Mouse (Mus musculus) midbrain, embryonic 14.5 days (tissue): ENCODE data around the gene Cacna2d1. TPM values are rescaled to one million over a fixed set of nuclear protein-coding genes. Genes with fewer than 3 reads are reported as not detected.

ENCODE experiments used
- ATAC-seq: fragments of 200-750 bp; cut with Nextera tagmentation; 2 replicates; pipeline ENCODE4 v1.8.0; 2017; ENCODE audit warnings: moderate number of reproducible peaks, moderate library complexity; ENCODE audit not compliant: low FRiP score, low TSS enrichment
- DNase-seq: peaks from one replicate; pipeline ENCODE4 v3.0.0-alpha.2; 2015
- H3K27ac ChIP-seq: fragments of 300-500 bp; sonication (generic); replicated peaks from 2 replicates; pipeline ENCODE4 v1.5.1; 2014; ENCODE audit warnings: mild to moderate bottlenecking, low read depth, low read length, moderate library complexity
- H3K27me3 ChIP-seq: fragments of 300-500 bp; sonication (generic); 2 replicates; pipeline ENCODE4 v1.6.1; 2014; ENCODE audit warnings: low read length, control low read depth, mixed read lengths; ENCODE audit not compliant: control insufficient read depth, insufficient read depth
- H3K36me3 ChIP-seq: fragments of 300-500 bp; sonication (generic); 2 replicates; pipeline ENCODE4 v1.6.1; 2014; ENCODE audit warnings: low read length, control low read depth; ENCODE audit not compliant: control insufficient read depth, insufficient read depth
- H3K4me1 ChIP-seq: fragments of 300-500 bp; sonication (generic); 2 replicates; pipeline ENCODE4 v1.6.1; 2014; ENCODE audit warnings: mild to moderate bottlenecking, antibody characterized with exemption, low read length, control low read depth; ENCODE audit not compliant: control insufficient read depth, insufficient read depth
- H3K4me2 ChIP-seq: fragments of 300-500 bp; sonication (generic); 2 replicates; pipeline ENCODE4 v1.6.1; 2014; ENCODE audit warnings: mild to moderate bottlenecking, low read length, moderate library complexity
- H3K4me3 ChIP-seq: fragments of 300-500 bp; sonication (generic); replicated peaks from 2 replicates; pipeline ENCODE4 v1.5.1; 2014; ENCODE audit warnings: low read depth, low read length
- H3K9ac ChIP-seq: fragments of 300-500 bp; sonication (generic); replicated peaks from 2 replicates; pipeline ENCODE4 v1.6.1; 2014; ENCODE audit warnings: mild to moderate bottlenecking, low read length, moderate library complexity
- H3K9me3 ChIP-seq: fragments of 300-500 bp; sonication (generic); 2 replicates; pipeline ENCODE4 v1.6.1; 2016; ENCODE audit warnings: low read length, control low read depth, mixed read lengths; ENCODE audit not compliant: control insufficient read depth
- WGBS: fragments of 180-500 bp; shearing (Covaris S2); extraction: QIAGEN DNeasy Blood & Tissue Kit; methylation state at CpG from one replicate; pipeline ENCODE4 v1.1.7; 2014; 5-methylcytosine and 5-hydroxymethylcytosine counted together
- polyA plus RNA-seq: library from polyadenylated mRNA; unstranded; fragments of >200 nt; fragmentation: Nextera tagmentation; extraction: Ambion mirVana; gene quantifications from 2 replicates; pipeline ENCODE4 v1.2.1, GENCODE M21; 2014

Cacna2d1 gene
- polyA plus RNA-seq, 1 experiment from 2014 or later = 52.9 TPM

GRCm38 (mm10) chr5:15935234-15935728, 790 bp downstream of the Cacna2d1 start:
- Histone ChIP-seq H3K4me2 (peak overlapping the region; percentile 73), H3K36me3 (no peaks in the 10 kb centered on the region), H3K9me3 (no peaks in the 10 kb centered on the region), H3K4me1 (no peaks in the 10 kb centered on the region), H3K9ac (peak overlapping the region; percentile 93), H3K4me3 (peak overlapping the region; percentile 60), H3K27ac (peak overlapping the region; percentile 98), H3K27me3 (peaks cover 23% of the 10 kb centered on the region)
- DNase-seq (peak; percentile 63), ATAC-seq (peak; percentile 18; the same call in 1 of the 2 replicates)
- under 1% methylated on average over 27 of the region's 27 CpGs for WGBS

GRCm38 (mm10) chr5:15935831-15936710, 1.6 kb downstream of the Cacna2d1 start:
- H3K4me1 ChIP-seq = no peaks in the 10 kb centered on the region
- H3K27me3 ChIP-seq = peaks cover 22% of the 10 kb centered on the region; the same call in 1 of the 2 replicates
- ATAC-seq (no peak), DNase-seq (peak; percentile 66)
- peak overlapping the region; percentile 73 for H3K4me2 ChIP-seq
- 20% methylated on average over 14 of the region's 14 CpGs for WGBS
- no peaks in the 10 kb centered on the region for H3K9me3 ChIP-seq
- H3K9ac ChIP-seq = peak overlapping the region; percentile 93
- peak overlapping the region; percentile 60 for H3K4me3 ChIP-seq
- H3K36me3 ChIP-seq = no peaks in the 10 kb centered on the region
- peak overlapping the region; percentile 98 for H3K27ac ChIP-seq

- peak overlapping the region; percentile 40 for H3K4me2 ChIP-seq
- ATAC-seq = no peak
- 38% methylated on average over 6 of the region's 6 CpGs for WGBS
Observed at GRCm38 (mm10) chr5:15941191-15941725, 6.8 kb downstream of the Cacna2d1 start.

GRCm38 (mm10) chr5:15942051-15942450, 7.6 kb downstream of the Cacna2d1 start:
- H3K4me1 ChIP-seq = no peaks in the 10 kb centered on the region
- no peak overlapping the region for H3K4me2 ChIP-seq
- 84% methylated on average over 4 of the region's 4 CpGs for WGBS
- ATAC-seq (no peak), DNase-seq (no peak)
- H3K27ac ChIP-seq = no peak overlapping the region
- H3K9ac ChIP-seq = no peak overlapping the region
- H3K4me3 ChIP-seq = no peak overlapping the region
- no peaks in the 10 kb centered on the region for H3K9me3 ChIP-seq
- H3K27me3 ChIP-seq = peaks cover 10% of the 10 kb centered on the region; the same call in 1 of the 2 replicates
- H3K36me3 ChIP-seq = 0 out of 2 replicates have a peak, but pooled peaks cover 2% of the 10 kb centered on the region

More at GRCm38 (mm10) chr5:15941191-15941725, 6.8 kb downstream of the Cacna2d1 start:
- no peak for DNase-seq
- Histone ChIP-seq H3K9ac (no peak overlapping the region), H3K27ac (no peak overlapping the region), H3K4me1 (no peaks in the 10 kb centered on the region), H3K4me3 (no peak overlapping the region), H3K27me3 (peaks cover 10% of the 10 kb centered on the region; the same call in 1 of the 2 replicates), H3K36me3 (0 out of 2 replicates have a peak, but pooled peaks cover 2% of the 10 kb centered on the region), H3K9me3 (no peaks in the 10 kb centered on the region)

GRCm38 (mm10) chr5:15948290-15949037, 14.0 kb downstream of the Cacna2d1 start:
- H3K27ac ChIP-seq = no peak overlapping the region
- no peaks in the 10 kb centered on the region for H3K9me3 ChIP-seq
- H3K4me1 ChIP-seq = no peaks in the 10 kb centered on the region; the same call in 1 of the 2 replicates
- no peak overlapping the region for H3K9ac ChIP-seq
- DNase-seq = peak; percentile 48
- no peak overlapping the region for H3K4me3 ChIP-seq
- 72% methylated on average over 6 of the region's 6 CpGs for WGBS
- peak; percentile 68 for ATAC-seq
- no peak overlapping the region for H3K4me2 ChIP-seq
- H3K36me3 ChIP-seq = 0 out of 2 replicates have a peak, but pooled peaks cover 2% of the 10 kb centered on the region
- H3K27me3 ChIP-seq = no peaks in the 10 kb centered on the region

- ATAC-seq (no peak), DNase-seq (no peak)
- Histone ChIP-seq H3K4me3 (no peak overlapping the region), H3K36me3 (no peaks in the 10 kb centered on the region), H3K4me2 (no peak overlapping the region), H3K4me1 (no peaks in the 10 kb centered on the region), H3K9ac (no peak overlapping the region), H3K27ac (no peak overlapping the region), H3K27me3 (no peaks in the 10 kb centered on the region), H3K9me3 (no peaks in the 10 kb centered on the region)
- 89% methylated on average over 1 of the region's 1 CpGs for WGBS
Observed at GRCm38 (mm10) chr5:15959760-15960159, 25.3 kb downstream of the Cacna2d1 start.

GRCm38 (mm10) chr5:15961866-15962265, 27.4 kb downstream of the Cacna2d1 start:
- no peaks in the 10 kb centered on the region for H3K36me3 ChIP-seq
- no peaks in the 10 kb centered on the region for H3K4me1 ChIP-seq
- ATAC-seq = no peak
- H3K9me3 ChIP-seq = no peaks in the 10 kb centered on the region
- H3K9ac ChIP-seq = no peak overlapping the region
- no peaks in the 10 kb centered on the region for H3K27me3 ChIP-seq
- no peak for DNase-seq
- no peak overlapping the region for H3K27ac ChIP-seq
- WGBS = 83% methylated on average over 2 of the region's 2 CpGs
- no peak overlapping the region for H3K4me2 ChIP-seq
- H3K4me3 ChIP-seq = no peak overlapping the region

- no peaks in the 10 kb centered on the region for H3K27me3 ChIP-seq
- ATAC-seq = no peak
- no peaks in the 10 kb centered on the region for H3K36me3 ChIP-seq
- DNase-seq = no peak
- 0 out of 2 replicates have a peak overlapping the region, but pooled peaks have one; percentile 20 for H3K27ac ChIP-seq
- no peaks in the 10 kb centered on the region for H3K9me3 ChIP-seq
- no peak overlapping the region for H3K9ac ChIP-seq
- H3K4me2 ChIP-seq = no peak overlapping the region
- H3K4me1 ChIP-seq = no peaks in the 10 kb centered on the region
- no peak overlapping the region for H3K4me3 ChIP-seq
Observed at GRCm38 (mm10) chr5:15966888-15967287, 32.4 kb downstream of the Cacna2d1 start.
